Mouse (Mus musculus) liver, postnatal 0 days (tissue): ENCODE measurements at regions not wholly inside any gene's neighbourhood (a gene's known extent, or its start where the extent isn't known, plus 50 kb on each side); places are given as distances from the start of the nearest gene placed in this dataset.

Experiments used
- ATAC-seq: fragments of 200-750 bp; cut with Nextera tagmentation; 2 replicates; pipeline ENCODE4 v1.8.0; 2017; ENCODE audit warnings: mild to moderate bottlenecking, moderate library complexity
- DNase-seq: peaks from one replicate; pipeline ENCODE4 v3.0.0-alpha.2; 2016
- H3K27ac ChIP-seq: fragments of 300-500 bp; sonication (generic); 2 replicates; pipeline ENCODE4 v1.5.1; 2014; ENCODE audit warnings: antibody characterized with exemption, moderate library complexity, mild to moderate bottlenecking, low read depth
- H3K27me3 ChIP-seq: fragments of 300-500 bp; sonication (generic); 2 replicates; pipeline ENCODE4 v1.6.1; 2014; ENCODE audit warnings: low read length, control low read depth, mixed read lengths; ENCODE audit not compliant: insufficient read depth
- H3K36me3 ChIP-seq: fragments of 300-500 bp; sonication (generic); replicated peaks from 2 replicates; pipeline ENCODE4 v1.6.1; 2014; ENCODE audit warnings: mild to moderate bottlenecking, control low read depth, low read length, moderate library complexity, mixed read lengths; ENCODE audit not compliant: insufficient read depth
- H3K4me1 ChIP-seq: fragments of 300-500 bp; sonication (generic); 2 replicates; pipeline ENCODE4 v1.6.1; 2014; ENCODE audit warnings: antibody characterized with exemption, mild to moderate bottlenecking, control low read depth; ENCODE audit not compliant: insufficient read depth
- H3K4me2 ChIP-seq: fragments of 300-500 bp; sonication (generic); 2 replicates; pipeline ENCODE4 v1.6.1; 2014; ENCODE audit warnings: low read depth, mild to moderate bottlenecking, low read length, moderate library complexity, mixed read lengths
- H3K4me3 ChIP-seq: fragments of 300-500 bp; sonication (generic); 2 replicates; pipeline ENCODE4 v1.5.1; 2014; ENCODE audit warnings: low read depth, low read length
- H3K9ac ChIP-seq: fragments of 300-500 bp; sonication (generic); replicated peaks from 2 replicates; pipeline ENCODE4 v1.6.1; 2014; ENCODE audit warnings: mild to moderate bottlenecking, moderate library complexity
- H3K9me3 ChIP-seq: fragments of 300-500 bp; sonication (generic); 2 replicates; pipeline ENCODE4 v1.6.1; 2016; ENCODE audit warnings: mild to moderate bottlenecking, control low read depth, low read length, mixed read lengths
- CTCF ChIP-seq: sonication (generic); IDR thresholded peaks from 2 replicates; pipeline ENCODE4 v1.5.1; 2016; ENCODE audit warnings: antibody characterized with exemption, low read depth
- EP300 ChIP-seq: IDR thresholded peaks from 2 replicates; pipeline ENCODE4 v1.6.1; 2016; ENCODE audit warnings: antibody characterized with exemption, low read depth, mild to moderate bottlenecking
- WGBS: fragments of 180-500 bp; shearing (Covaris S2); extraction: QIAGEN DNeasy Blood & Tissue Kit; methylation state at CpG from one replicate; pipeline ENCODE4 v1.1.7; 2014; ENCODE audit not compliant: insufficient replicate concordance; 5-methylcytosine and 5-hydroxymethylcytosine counted together

GRCm38 (mm10) chr10:126568155-126568554 lies 333.0 kb downstream of the Atp23 start:
- H3K4me1 ChIP-seq: no peaks in the 10 kb centered on the region
- H3K4me2 ChIP-seq: no peak overlapping the region
- no peaks in the 10 kb centered on the region for H3K27me3 ChIP-seq
- WGBS: 87% methylated on average over 8 of the region's 8 CpGs
- no peak overlapping the region for H3K27ac ChIP-seq
- no peak overlapping the region for H3K4me3 ChIP-seq
- DNase-seq (no peak), ATAC-seq (no peak)
- H3K9ac ChIP-seq: no peak overlapping the region
- H3K9me3 ChIP-seq: no peaks in the 10 kb centered on the region
- no peak for TF ChIP-seq CTCF
- TF ChIP-seq EP300: no peak
- no peaks in the 10 kb centered on the region for H3K36me3 ChIP-seq

- H3K9ac ChIP-seq: no peak overlapping the region
- H3K36me3 ChIP-seq: no peaks in the 10 kb centered on the region
- 79% methylated on average over 14 of the region's 14 CpGs for WGBS
- H3K4me1 ChIP-seq: no peaks in the 10 kb centered on the region
- H3K27ac ChIP-seq: no peak overlapping the region
- DNase-seq (no peak), ATAC-seq (no peak)
- no peak for TF ChIP-seq EP300
- no peak for TF ChIP-seq CTCF
- H3K4me3 ChIP-seq: no peak overlapping the region
- H3K27me3 ChIP-seq: no peaks in the 10 kb centered on the region
- H3K4me2 ChIP-seq: no peak overlapping the region
- H3K9me3 ChIP-seq: no peaks in the 10 kb centered on the region
Measured at GRCm38 (mm10) chr10:126565326-126565725, 335.8 kb downstream of the Atp23 start.

- H3K27me3 ChIP-seq: no peaks in the 10 kb centered on the region
Measured at GRCm38 (mm10) chr10:126555080-126555479, 346.1 kb downstream of the Atp23 start.

GRCm38 (mm10) chr10:126531950-126532349 lies 369.2 kb downstream of the Atp23 start:
- no peaks in the 10 kb centered on the region for H3K36me3 ChIP-seq
- H3K27ac ChIP-seq: no peak overlapping the region
- no peak overlapping the region for H3K9ac ChIP-seq
- H3K4me3 ChIP-seq: no peak overlapping the region
- DNase-seq (no peak), ATAC-seq (no peak)
- no peaks in the 10 kb centered on the region for H3K9me3 ChIP-seq
- WGBS: 53% methylated on average over 3 of the region's 3 CpGs
- H3K27me3 ChIP-seq: no peaks in the 10 kb centered on the region
- TF ChIP-seq CTCF (no peak), EP300 (no peak)
- no peak overlapping the region for H3K4me2 ChIP-seq
- no peaks in the 10 kb centered on the region for H3K4me1 ChIP-seq

More at GRCm38 (mm10) chr10:126555080-126555479, 346.1 kb downstream of the Atp23 start:
- no peaks in the 10 kb centered on the region for H3K4me1 ChIP-seq
- no peak overlapping the region for H3K4me2 ChIP-seq
- no peaks in the 10 kb centered on the region for H3K36me3 ChIP-seq
- ATAC-seq (no peak), DNase-seq (no peak)
- H3K4me3 ChIP-seq: no peak overlapping the region
- H3K27ac ChIP-seq: no peak overlapping the region
- H3K9ac ChIP-seq: no peak overlapping the region
- no peaks in the 10 kb centered on the region for H3K9me3 ChIP-seq
- WGBS: 77% methylated on average over 7 of the region's 7 CpGs
- TF ChIP-seq CTCF: no peak
- no peak for TF ChIP-seq EP300

- DNase-seq (no peak), ATAC-seq (no peak)
- TF ChIP-seq CTCF (peak; percentile 63), EP300 (no peak)
Measured at GRCm38 (mm10) chr10:126531368-126531767, 369.8 kb downstream of the Atp23 start.

GRCm38 (mm10) chr10:126528801-126529200 lies 372.4 kb downstream of the Atp23 start:
- DNase-seq (no peak), ATAC-seq (no peak)
- Histone ChIP-seq H3K27ac (no peak overlapping the region), H3K9me3 (no peaks in the 10 kb centered on the region), H3K4me2 (no peak overlapping the region), H3K36me3 (no peaks in the 10 kb centered on the region), H3K4me1 (no peaks in the 10 kb centered on the region), H3K9ac (no peak overlapping the region), H3K27me3 (no peaks in the 10 kb centered on the region), H3K4me3 (no peak overlapping the region)
- no peak for TF ChIP-seq CTCF
- TF ChIP-seq EP300: no peak
- 82% methylated on average over 2 of the region's 2 CpGs for whole genome bisulfite sequencing

More at GRCm38 (mm10) chr10:126531368-126531767, 369.8 kb downstream of the Atp23 start:
- Histone ChIP-seq H3K9ac (no peak overlapping the region), H3K4me3 (no peak overlapping the region), H3K36me3 (no peaks in the 10 kb centered on the region), H3K27me3 (no peaks in the 10 kb centered on the region), H3K4me2 (no peak overlapping the region), H3K27ac (no peak overlapping the region), H3K9me3 (no peaks in the 10 kb centered on the region), H3K4me1 (no peaks in the 10 kb centered on the region)
- WGBS: 75% methylated on average over 1 of the region's 1 CpGs

GRCm38 (mm10) chr10:126526186-126526585 lies 375.0 kb downstream of the Atp23 start:
- ATAC-seq (no peak), DNase-seq (no peak)
- Histone ChIP-seq H3K4me1 (no peaks in the 10 kb centered on the region), H3K4me3 (no peak overlapping the region), H3K4me2 (no peak overlapping the region), H3K27ac (no peak overlapping the region), H3K27me3 (no peaks in the 10 kb centered on the region), H3K9me3 (no peaks in the 10 kb centered on the region), H3K36me3 (no peaks in the 10 kb centered on the region), H3K9ac (no peak overlapping the region)
- TF ChIP-seq CTCF (no peak), EP300 (no peak)
- 60% methylated on average over 5 of the region's 5 CpGs for WGBS
